Mouse (Mus musculus) left cerebral cortex, adult 11 months (tissue): ENCODE measurements at regions not wholly inside any gene's neighbourhood (a gene's known extent, or its start where the extent isn't known, plus 50 kb on each side); places are given as distances from the start of the nearest gene placed in this dataset.
A peak's percentile ranks its signal among the peaks of the same experiment; 100 is the strongest.

Experiments used
- DNase-seq: peaks from one replicate; pipeline ENCODE4 v3.0.0; 2022; ENCODE audit warnings: low spot score

- DNase-seq: no peak
These were observed 254.0 kb downstream of the Tle4 start for GRCm38 (mm10) chr19:14343890-14344289.

- DNase-seq: no peak
These were observed 253.4 kb downstream of the Tle4 start for GRCm38 (mm10) chr19:14344467-14344866.

GRCm38 (mm10) chr19:14347026-14347425 is 250.8 kb downstream of the Tle4 start:
- DNase-seq: no peak

- no peak for DNase-seq
These were observed 250.4 kb downstream of the Tle4 start for GRCm38 (mm10) chr19:14347429-14347828.

GRCm38 (mm10) chr19:14349753-14350152 is 248.1 kb downstream of the Tle4 start:
- no peak for DNase-seq

- no peak for DNase-seq
These were observed 246.0 kb downstream of the Tle4 start for GRCm38 (mm10) chr19:14351728-14352340.

- no peak for DNase-seq
These were observed 245.3 kb downstream of the Tle4 start for GRCm38 (mm10) chr19:14352551-14352950.

- peak; percentile 21 for DNase-seq
These were observed 244.7 kb downstream of the Tle4 start for GRCm38 (mm10) chr19:14353151-14353550.

GRCm38 (mm10) chr19:14355128-14355527 is 242.7 kb downstream of the Tle4 start:
- DNase-seq: no peak

- DNase-seq: no peak
These were observed 241.9 kb downstream of the Tle4 start for GRCm38 (mm10) chr19:14355946-14356345.

GRCm38 (mm10) chr19:14360611-14361010 is 237.2 kb downstream of the Tle4 start:
- no peak for DNase-seq

- no peak for DNase-seq
These were observed 228.7 kb downstream of the Tle4 start for GRCm38 (mm10) chr19:14369098-14369604.

- DNase-seq: no peak
These were observed 226.5 kb downstream of the Tle4 start for GRCm38 (mm10) chr19:14371360-14371759.

GRCm38 (mm10) chr19:14373996-14374395 is 223.9 kb downstream of the Tle4 start:
- no peak for DNase-seq

GRCm38 (mm10) chr19:14380898-14381297 is 217.0 kb downstream of the Tle4 start:
- no peak for DNase-seq

- no peak for DNase-seq
These were observed 210.1 kb downstream of the Tle4 start for GRCm38 (mm10) chr19:14387796-14388195.

- DNase-seq: peak; percentile 16
These were observed 209.3 kb downstream of the Tle4 start for GRCm38 (mm10) chr19:14388539-14388938.

GRCm38 (mm10) chr19:14389881-14390837 is 207.7 kb downstream of the Tle4 start:
- no peak for DNase-seq

- no peak for DNase-seq
These were observed 206.9 kb downstream of the Tle4 start for GRCm38 (mm10) chr19:14390914-14391313.
